Mouse (Mus musculus) neural tube, embryonic 10.5 days (tissue): ENCODE data around the gene Gpr35.
A peak's percentile ranks its signal among the peaks of the same experiment; 100 is the strongest.

ENCODE experiments used
- DNase-seq: peaks from one replicate; pipeline ENCODE4 v3.0.0-alpha.2; 2017; ENCODE audit warnings: low spot score; ENCODE audit errors: extremely low spot score

Gpr35 gene

DNA sequence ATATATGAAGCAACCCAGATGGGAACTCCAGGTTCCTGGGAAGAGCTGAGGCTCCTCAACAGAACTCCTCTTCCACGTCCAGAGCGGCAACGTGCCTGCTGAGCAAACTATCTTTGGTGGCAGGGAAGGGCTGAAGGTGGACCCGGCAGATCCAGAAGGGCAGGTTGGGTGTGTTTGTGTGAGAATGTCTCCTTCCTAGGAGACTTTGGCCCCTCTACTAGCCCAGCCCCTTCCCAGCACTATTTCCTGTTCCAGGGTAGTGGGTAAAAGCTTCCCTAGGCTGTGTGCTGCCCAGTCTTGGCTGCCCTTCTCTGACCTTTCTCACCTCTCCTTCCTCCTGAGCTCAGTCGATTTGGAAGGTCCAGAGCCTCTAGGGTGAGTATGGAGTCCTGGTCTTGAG lies at the start of gene Gpr35:
TSS of gene Gpr35 (plus strand) at position 259 of the 400 bp plus-strand sequence.
- no peak for DNase-seq

DNA sequence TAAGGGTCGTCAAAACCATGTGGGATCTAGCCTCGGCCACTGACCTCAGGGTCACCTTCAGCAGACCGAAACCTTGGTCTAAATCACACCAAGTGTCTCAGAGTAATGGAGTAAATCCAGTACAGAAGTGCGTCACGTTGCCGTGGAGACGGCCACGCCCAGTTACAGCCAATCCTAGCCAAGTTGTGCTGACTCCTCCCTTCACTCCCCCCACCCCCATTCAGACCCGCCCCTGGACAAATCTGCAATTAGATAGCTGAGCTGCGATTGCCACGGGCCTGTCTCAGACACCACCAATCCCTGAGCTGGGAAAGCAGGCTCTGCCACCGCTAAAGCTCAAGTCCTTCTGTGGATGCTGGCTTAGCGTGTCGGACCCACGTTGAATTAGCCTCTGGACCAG lies 47.9 kb upstream of the Gpr35 start, which contains the start of gene Ankmy1:
TSS of gene Ankmy1 (minus strand) at position 121 of the 400 bp plus-strand sequence.
- DNase-seq: peak; percentile 81

DNA sequence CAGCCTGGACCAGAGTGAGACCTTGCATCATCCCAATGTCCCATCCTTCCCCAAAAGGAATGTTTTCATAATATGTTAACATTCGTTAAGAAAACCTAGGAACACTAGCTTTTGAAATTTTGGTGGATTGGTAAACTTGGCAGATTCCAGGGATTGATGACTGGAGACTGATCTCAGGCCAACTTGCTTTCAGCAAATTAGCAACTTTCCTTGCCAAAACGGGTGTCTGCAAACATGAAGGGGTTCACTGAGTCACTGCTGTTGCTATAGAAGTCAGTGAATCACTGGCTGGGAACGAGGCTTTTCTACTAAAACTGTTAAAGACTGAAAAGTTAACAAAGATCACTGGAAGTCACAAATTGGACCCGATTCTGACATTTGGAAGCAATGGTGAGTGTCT lies 47.0 kb upstream of the Gpr35 start:
- DNase-seq: no peak

DNA sequence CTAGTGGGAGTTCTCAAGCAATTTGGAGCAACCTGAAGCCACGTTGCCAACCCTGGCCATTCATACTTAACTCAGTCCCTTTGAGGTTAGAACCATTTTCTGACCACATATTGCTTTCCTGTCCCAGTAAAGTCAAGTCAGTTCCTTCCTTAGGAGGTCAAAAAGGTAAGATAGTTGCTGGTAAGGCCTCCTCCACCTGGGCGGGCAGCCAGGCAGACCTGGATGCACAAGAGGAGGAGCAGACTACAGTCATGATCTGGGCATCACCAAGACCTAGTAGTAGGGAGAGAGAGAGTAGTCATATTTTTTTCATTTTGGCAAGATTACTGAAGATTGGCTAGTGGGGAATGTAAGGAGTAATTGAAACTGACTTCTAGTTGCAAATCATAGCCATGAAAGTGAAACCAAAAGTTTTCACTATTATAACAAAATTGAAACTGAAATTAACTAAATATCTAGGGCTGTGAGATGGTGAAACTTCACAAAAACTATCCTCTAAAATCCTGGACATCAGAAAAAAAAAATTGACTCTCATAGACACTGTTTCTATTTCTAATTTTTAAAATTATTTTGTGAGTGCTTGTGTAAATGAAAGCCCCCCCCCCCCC lies 44.9 kb upstream of the Gpr35 start:
- no peak for DNase-seq

DNA sequence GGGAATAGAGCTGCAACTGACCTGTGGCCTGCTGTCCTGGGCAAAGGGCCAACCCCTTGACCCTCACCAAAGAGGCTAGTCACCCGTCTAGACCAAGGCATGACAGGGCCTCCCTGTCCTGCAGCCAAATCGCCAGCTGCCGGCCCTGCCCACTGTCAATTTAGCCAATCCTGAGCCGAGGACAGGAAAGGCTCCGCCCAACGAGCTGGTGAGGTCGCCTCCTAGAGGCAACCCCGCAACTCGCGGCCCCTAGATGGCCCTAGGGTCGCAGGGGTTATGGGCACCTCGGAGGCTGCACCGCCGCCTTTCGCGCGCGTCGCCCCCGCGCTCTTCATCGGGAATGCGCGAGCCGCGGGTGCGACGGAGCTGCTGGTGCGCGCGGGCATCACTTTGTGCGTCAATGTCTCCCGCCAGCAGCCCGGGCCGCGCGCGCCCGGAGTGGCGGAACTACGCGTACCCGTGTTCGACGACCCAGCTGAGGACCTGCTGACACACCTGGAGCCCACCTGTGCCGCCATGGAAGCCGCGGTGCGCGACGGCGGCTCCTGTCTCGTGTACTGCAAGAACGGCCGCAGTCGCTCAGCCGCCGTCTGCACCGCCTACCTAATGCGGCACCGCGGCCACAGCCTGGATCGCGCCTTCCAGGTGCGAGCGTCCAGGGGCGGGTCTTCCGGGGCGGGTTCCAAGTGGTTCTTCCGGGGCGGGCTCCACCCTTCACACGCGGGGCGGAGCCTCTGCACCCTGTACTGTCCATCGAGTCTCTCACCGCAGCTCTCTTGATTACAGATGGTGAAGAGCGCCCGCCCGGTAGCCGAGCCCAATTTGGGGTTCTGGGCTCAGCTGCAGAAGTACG lies 43.7 kb upstream of the Gpr35 start, which contains the start of gene Dusp28:
TSS of gene Dusp28 (plus strand) at position 203 of the 853 bp plus-strand sequence.
- peak; percentile 88 for DNase-seq

DNA sequence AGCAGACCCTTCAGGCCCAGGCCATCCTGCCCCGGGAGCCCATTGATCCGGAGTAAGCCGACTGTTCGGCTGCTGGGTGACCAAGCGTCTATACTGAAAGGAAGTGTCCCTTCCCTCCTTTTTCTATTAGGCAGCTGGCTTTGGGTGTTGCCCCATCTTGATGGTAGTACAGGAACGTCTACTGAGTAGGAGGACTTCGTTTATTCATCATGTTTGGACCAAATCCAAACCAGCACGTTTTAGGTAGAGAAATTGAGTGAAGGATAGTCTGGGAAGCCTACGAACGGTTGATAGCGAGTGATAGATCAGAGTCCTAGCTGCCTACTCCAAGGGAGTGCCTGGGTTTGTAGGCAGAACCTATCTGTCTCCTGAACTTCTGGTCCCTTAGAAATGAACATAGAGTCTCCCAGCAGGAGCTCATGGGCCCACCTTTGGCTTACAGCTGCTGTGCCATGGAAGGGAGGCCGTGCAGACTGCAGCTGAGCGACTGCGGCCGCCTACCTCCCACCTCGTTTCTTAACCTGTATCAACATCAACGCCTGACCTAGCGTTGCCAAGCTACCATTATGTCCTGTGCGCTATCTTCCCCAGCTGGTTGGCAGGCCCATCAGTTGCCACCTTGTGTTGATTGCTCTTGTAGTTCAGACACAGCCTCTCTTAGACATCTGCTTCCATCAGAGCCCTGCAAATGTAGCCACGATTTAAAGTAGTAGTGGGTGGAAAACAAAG lies 42.9 kb upstream of the Gpr35 start:
- no peak for DNase-seq

DNA sequence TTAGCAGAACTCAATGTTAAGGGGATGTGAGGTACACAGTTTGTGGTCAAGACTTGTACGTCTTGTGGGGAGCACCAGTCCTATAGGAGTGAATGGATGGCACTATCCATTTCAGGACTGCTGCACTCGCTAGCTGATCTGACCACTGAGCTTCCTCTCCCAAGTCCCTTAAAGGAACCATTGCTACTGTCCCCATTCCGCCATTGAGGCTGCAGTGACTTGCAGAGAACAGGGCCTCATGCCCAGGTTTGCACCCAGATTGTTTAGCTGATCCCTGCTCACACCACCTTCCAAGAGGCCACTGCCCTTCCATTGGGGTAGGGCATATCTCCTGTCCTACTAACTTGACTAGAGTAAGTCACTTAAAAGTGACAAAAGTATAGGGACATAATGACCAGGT lies 42.0 kb upstream of the Gpr35 start:
- no peak for DNase-seq

DNA sequence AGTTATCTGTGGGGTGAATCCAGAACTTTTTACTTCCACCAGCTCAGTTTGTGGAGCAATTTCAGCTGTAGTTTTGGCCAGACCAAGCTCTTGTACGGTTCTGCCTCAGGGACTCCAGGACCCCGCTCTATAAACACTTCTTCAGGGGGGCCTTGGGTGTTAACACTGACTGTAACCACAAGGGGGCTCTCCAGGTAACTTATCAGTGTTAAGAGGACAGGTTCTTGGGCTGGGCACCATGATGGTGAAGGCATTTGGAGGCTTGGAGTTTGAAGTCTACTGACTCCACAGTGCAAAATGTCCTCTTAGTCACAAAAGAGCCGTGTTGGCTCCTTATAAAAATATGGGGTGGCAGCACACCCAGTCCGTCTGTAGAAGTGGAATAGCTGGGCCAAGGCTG lies 41.6 kb upstream of the Gpr35 start:
- DNase-seq: no peak

DNA sequence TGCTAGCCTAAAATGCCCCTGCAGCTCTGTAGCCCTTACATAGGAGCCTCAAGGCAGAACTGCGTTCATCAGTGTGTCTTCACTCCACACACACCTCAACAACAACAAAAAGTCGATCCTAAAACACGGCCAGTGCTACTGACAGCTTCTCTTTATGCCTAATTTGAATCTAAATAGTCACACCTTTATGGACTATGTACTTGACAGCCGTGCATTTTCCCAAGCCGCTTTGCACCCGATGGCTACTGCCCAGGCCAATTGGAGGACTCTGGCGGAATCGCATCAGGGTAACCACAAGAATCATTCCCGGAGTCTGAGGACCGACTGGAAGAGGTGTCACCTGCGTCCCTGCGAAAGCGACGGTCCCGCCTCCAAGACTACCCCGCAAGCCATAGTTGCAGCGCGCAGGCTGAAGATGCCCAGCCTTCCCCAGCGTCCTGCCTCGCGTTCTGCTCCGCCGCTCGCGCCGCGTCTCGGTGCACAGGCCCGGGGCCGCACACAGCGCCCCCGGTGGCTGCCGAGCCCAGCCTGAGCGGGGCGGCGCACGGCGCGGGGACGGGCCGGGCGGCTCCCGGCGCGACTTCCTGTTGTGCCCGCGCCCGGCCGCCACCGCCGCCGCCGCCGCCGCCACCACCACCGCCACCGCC lies 40.3 kb upstream of the Gpr35 start, which contains the start of gene Rnpepl1:
TSS of gene Rnpepl1 (plus strand) at position 545 of the 647 bp plus-strand sequence.
- peak; percentile 74 for DNase-seq

DNA sequence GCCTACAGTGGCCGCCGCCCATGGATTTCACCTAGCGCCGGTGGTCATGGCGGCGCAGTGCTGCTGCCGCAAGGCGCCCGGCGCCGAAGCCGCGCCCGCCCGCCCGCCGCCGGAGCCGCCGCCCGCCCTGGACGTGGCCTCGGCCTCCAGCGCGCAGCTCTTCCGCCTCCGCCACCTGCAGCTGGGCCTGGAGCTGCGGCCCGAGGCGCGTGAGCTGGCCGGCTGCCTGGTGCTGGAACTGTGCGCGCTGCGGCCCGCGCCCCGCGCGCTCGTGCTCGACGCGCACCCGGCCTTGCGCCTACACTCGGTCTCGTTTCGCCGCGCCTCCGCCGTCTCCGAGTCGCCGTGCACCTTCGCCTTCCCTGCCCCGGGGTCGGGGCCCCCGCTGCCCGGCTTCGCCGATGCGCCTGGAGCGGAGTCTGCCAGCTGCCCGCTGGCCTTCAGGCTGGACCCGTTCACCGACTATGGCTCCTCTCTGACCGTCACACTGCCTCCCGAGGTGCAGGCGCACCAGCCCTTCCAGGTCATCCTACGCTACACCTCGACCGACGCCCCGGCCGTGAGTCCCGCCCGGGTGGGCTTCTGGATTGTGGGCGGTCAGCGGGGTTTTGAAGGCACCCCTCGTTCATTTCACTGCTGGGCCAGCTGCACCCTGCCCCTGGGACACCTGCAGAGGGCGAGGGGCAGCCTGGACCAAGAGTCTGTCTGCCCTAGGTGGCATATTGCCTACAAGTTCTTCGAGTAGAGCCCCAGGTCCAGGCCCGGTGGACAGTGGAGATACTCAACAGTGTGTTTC lies 39.5 kb upstream of the Gpr35 start:
- peak; percentile 71 for DNase-seq

DNA sequence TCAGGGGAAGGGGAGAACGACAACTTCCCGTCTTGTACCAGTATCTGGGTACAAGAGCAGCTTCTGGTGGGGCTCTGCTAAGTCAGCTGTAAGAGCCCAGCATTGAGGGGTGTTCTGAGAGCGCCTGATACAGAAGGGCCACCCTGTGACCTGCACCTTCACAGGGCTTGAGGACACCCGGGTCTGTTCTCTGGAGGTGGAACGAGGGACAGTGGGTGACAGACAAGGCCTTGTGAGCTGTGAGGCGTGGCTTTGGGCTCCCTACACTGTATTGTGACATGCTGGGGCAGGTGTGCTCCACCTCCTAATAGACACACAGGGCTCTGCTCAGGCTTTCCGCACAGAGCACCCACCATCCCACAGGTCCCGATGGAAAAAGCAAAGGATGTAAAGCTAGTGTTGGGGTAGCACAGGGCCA lies 38.9 kb upstream of the Gpr35 start:
- DNase-seq: no peak

DNA sequence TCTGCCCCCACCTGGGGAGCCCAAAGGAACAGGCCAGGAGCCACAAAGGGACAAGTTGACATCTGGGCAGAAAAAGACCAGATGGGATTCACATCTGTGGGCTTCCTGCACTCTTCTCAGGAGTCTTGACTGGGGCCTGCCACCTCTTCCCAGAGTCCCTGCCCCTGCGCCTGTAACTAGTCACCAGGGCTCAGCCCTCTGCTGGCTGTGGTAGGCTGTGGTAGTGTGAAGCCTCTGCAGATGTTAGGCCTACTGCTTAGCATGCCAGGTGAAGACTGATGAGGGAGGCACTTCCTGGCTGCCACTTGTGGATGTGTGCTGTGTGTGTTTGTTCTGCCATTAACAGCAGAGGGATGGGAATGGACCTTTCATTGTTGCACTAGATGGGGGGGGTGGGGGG lies 38.4 kb upstream of the Gpr35 start:
- no peak for DNase-seq

DNA sequence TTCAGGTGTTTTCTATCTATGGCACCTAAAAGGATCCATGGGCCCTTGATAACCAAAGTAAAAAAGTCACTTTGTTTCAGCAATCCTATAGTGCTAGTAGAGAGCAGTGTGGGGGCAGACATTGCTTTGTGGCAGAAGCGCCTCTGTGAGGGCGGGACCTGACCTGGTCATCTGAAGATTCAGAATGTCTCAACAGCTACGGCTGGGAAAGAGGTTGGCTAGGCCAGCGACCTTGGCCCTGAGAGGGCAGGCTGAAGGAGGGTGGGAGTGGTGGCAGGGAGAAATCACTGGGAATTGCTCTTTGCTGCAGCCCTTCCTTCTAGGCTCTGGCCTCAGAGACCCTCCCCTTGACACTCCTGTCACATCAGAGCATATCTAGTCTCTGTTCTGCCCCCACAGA lies 36.4 kb upstream of the Gpr35 start:
- no peak for DNase-seq

DNA sequence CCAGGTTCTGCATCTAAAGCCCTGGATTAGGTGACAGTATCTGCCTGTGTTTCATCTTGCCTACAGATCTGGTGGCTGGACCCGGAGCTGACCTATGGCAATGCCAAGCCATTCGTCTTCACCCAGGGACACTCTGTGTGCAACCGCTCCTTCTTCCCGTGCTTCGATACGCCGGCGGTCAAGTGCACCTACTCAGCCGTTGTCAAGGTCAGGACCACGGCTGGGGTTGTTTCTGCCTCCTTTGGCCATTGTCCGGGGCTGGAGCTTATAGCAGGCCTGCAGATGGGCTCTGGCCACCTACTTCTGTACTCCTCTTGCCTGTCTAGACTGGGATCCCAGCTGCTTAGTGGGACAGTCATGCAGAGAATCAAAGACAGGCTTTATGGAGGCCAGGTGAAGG lies 35.7 kb upstream of the Gpr35 start:
- no peak for DNase-seq

DNA sequence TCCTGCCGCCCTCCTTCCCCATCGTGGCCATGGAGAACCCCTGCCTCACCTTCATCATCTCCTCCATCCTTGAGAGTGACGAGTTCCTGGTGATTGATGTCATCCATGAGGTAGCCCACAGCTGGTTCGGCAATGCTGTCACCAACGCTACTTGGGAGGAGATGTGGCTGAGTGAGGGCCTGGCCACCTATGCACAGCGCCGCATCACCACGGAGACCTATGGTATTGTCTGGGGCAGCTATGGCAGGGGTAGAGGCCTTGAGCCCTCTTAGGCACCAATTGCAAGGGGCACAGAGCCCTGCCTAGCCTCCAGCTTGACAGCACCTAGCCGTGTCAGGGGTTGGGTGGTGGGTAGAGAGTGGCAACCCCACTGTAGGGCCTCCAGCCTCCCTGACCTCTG lies 33.9 kb upstream of the Gpr35 start:
- DNase-seq: no peak

DNA sequence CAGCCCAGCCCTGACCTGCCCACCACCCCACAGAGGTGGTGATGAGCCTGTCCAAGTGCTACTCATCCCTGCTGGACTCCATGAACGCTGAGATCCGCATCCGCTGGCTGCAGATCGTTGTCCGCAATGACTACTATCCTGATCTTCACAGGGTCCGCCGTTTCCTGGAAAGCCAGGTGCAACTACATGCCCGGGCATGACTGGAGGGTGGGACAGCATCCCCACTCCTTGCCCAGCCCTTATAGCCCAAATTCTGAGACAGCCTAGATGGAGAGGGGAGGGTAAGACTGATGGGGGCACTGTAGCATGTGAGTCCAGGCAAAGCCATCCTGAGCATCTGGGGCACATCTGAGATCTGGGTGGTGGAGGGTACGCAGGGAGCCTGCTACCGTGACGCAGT lies 31.5 kb upstream of the Gpr35 start:
- no peak for DNase-seq

DNA sequence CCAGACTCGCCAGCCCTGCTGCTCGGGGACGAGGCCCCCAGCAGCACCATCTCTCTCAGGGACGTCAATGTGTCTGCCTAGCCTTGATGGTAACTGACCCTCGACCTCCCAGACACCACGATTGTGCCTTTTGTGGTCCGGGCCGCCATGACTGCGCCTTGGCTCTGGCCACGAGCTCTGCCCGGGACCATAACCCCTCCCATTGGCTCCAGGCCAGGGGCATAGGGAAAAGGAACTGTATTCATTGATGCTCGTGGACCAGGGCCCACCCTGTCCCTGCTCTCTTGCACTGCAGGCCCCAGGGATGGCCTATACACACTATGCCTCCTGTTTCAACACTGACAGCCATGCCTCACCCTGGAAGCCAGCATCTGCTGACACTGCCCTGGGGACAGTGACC lies 30.9 kb upstream of the Gpr35 start:
- no peak for DNase-seq

DNA sequence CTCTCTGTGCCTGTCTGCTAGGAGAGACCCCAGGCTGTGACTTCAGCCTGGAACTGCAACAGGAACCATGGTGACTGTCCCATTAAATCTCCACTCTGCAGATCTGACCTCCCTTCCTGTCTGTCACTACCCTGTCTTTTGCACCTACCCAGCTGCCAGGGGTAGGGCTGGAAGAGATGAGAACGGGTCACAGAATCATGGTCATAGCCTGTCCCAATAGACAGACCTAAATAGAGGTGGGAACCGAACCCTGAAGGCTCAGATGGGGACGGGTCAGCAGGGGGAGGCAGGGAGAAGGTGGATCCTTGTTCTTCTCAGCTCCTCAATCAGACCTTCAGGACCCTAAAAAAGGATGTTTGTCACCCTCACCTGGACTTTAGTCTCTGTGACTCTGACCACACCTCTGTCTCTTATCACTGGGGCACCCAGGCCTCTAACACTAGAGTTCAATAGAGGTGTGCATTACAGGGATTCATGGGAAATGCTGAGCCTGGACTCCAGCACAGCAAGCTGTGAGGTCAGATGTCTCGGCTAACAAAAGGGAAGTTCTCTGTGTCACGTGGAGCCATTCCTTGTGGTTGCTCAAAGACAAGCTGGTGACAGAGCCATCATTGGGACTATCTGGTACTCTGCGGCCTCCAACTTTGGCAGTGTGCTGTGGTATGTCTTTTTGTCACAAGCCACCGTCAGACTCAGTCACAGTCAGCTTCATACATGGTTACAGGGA lies 30.0 kb upstream of the Gpr35 start:
- DNase-seq: no peak

DNA sequence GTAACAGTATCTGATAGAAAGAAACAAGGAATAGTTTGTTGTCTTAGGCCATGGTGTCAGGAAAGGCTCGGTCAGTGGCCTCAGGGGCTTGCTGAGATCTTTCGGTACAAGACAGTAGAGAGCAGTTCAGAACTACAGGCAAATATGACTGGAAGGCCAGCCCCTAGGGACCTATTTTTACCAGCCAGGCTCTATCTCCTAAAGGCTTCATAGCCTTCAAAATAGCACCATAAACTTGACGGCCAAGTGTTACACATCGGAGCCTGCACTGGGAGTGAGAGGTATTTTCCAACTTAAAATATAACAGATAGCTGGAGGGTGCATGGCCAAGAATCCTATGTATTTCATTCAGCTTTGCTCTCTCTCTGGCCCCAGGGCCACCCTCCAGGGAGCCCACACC lies 29.2 kb upstream of the Gpr35 start:
- DNase-seq: no peak

DNA sequence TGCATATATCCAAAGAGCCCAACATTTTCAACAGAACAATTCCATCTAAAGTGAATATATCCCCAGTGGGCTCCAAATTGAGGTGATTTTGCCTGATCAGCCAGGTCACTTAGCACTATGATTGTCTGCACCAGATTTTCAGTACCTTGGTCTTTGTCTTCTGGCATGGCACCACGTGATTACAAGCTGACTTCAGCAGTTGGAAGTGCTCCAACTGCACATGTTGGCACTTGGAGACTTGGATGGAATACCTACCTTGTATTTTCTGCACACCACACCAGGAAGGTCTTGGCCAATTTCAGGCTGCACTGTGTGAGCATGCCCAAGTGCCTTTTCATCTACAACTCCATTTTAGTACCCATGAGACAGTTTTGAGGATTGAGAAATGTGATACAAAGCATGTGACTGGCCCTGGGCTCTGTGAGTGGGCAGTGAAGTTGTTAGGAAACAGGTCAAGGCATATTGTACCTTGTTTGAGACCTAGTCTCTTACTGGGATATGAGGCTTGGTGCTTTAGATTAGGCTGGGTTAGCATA lies 20.4 kb upstream of the Gpr35 start:
- DNase-seq: no peak
